Mouse (Mus musculus) forebrain, postnatal 0 days (tissue): ENCODE measurements around the gene Zbed3. TPM values are rescaled to one million over a fixed set of nuclear protein-coding genes. Genes with fewer than 3 reads are reported as not detected.

Experiments
- ATAC-seq: fragments of 200-750 bp; cut with Nextera tagmentation; 2 replicates; pipeline ENCODE4 v1.8.0; 2017; ENCODE audit warnings: mild to moderate bottlenecking, moderate library complexity
- DNase-seq: peaks from one replicate; pipeline ENCODE4 v3.0.0-alpha.2; 2015
- H3K27ac ChIP-seq: fragments of 300-500 bp; sonication (generic); 2 replicates; pipeline ENCODE4 v1.5.1; 2014; ENCODE audit warnings: low read depth, mild to moderate bottlenecking, antibody characterized with exemption, low read length, moderate library complexity, mixed read lengths
- H3K27me3 ChIP-seq: fragments of 300-500 bp; sonication (generic); 2 replicates; pipeline ENCODE4 v1.6.1; 2014; ENCODE audit warnings: mild to moderate bottlenecking, low read length, mixed read lengths; ENCODE audit not compliant: insufficient read depth
- H3K36me3 ChIP-seq: fragments of 300-500 bp; sonication (generic); 2 replicates; pipeline ENCODE4 v1.6.1; 2014; ENCODE audit warnings: mild to moderate bottlenecking, moderate library complexity; ENCODE audit not compliant: insufficient read depth
- H3K4me1 ChIP-seq: fragments of 300-500 bp; sonication (generic); 2 replicates; pipeline ENCODE4 v1.6.1; 2014; ENCODE audit warnings: antibody characterized with exemption; ENCODE audit not compliant: insufficient read depth
- H3K4me2 ChIP-seq: fragments of 300-500 bp; sonication (generic); 2 replicates; pipeline ENCODE4 v1.6.1; 2014; ENCODE audit warnings: low read depth, mild to moderate bottlenecking, moderate library complexity
- H3K4me3 ChIP-seq: fragments of 300-500 bp; sonication (generic); 2 replicates; pipeline ENCODE4 v1.5.1; 2014; ENCODE audit warnings: low read depth, low read length, mixed read lengths
- H3K9ac ChIP-seq: fragments of 300-500 bp; sonication (generic); 2 replicates; pipeline ENCODE4 v1.6.1; 2014; ENCODE audit warnings: mild to moderate bottlenecking
- H3K9me3 ChIP-seq: fragments of 300-500 bp; sonication (generic); 2 replicates; pipeline ENCODE4 v1.6.1; 2016; ENCODE audit warnings: low read length
- CTCF ChIP-seq: sonication (generic); IDR thresholded peaks from 2 replicates; pipeline ENCODE4 v1.5.1; 2016; ENCODE audit warnings: antibody characterized with exemption, control low read depth, low read depth
- WGBS: fragments of 180-500 bp; shearing (Covaris S2); extraction: QIAGEN DNeasy Blood & Tissue Kit; methylation state at CpG from one replicate; pipeline ENCODE4 v1.1.7; 2014; 5-methylcytosine and 5-hydroxymethylcytosine counted together
- polyA plus RNA-seq: library from polyadenylated mRNA; unstranded; fragments of >200 nt; fragmentation: Nextera tagmentation; extraction: Ambion mirVana; gene quantifications from 2 replicates; pipeline ENCODE4 v1.2.1, GENCODE M21; 2015
- total RNA-seq: library from RNA; depleted of rRNA; stranded (reverse); fragments of >200 nt; gene quantifications from 2 replicates; pipeline ENCODE4 v1.2.3, GENCODE M21; 2014

Gene Zbed3
- total and polyA plus RNA-seq, 2 experiments from 2014 or later, result 15.8 to 31.4 TPM

GRCm38 (mm10) chr13:95332086-95332899 is 8.9 kb downstream of the Zbed3 start:
- TF ChIP-seq CTCF, result no peak

DNA sequence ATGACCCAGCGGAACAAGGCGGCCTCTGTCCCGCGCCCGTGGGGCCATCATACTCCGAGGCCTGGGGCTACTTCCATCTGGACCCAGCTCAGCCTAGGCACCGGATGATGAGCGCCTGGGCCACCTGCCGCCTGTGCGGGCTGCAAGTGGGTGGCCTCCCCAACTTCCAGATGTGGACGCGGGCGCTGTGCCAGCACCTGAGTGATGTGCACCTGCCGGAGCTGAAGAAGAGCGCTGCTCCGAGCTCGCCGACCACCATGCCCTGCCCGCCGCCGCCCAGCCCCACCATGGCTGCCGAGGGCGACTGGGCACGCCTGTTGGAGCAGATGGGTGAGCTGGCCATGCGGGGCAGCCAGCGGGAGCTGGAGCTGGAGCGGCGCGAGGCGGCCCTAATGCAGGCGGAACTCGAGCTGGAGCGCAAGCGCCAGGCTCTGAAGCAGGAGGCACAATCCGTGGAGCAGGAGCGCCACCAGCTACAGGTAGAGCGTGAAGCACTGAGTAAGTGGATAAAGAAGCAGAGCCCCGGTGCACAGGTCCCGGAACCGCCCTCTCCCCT is 12.8 kb downstream of the Zbed3 start:
- Histone ChIP-seq H3K27ac (no peak overlapping the region), H3K4me1 (no peaks in the 10 kb centered on the region), H3K4me3 (no peak overlapping the region), H3K4me2 (peak overlapping the region; percentile 3; the same call in 1 of the 2 replicates), H3K27me3 (no peaks in the 10 kb centered on the region), H3K9me3 (0 out of 2 replicates have a peak, but pooled peaks cover 5% of the 10 kb centered on the region), H3K9ac (no peak overlapping the region), H3K36me3 (peaks cover 21% of the 10 kb centered on the region)
- DNase-seq, result no peak
- ATAC-seq, result no peak; the same call in 1 of the 2 replicates
- TF ChIP-seq CTCF, result no peak
- WGBS, result 65% methylated on average over 40 of the region's 40 CpGs

More at GRCm38 (mm10) chr13:95332086-95332899, 8.9 kb downstream of the Zbed3 start:
- H3K9me3 ChIP-seq, result 0 out of 2 replicates have a peak, but pooled peaks cover 5% of the 10 kb centered on the region
- peaks cover 5% of the 10 kb centered on the region for H3K4me1 ChIP-seq
- H3K27ac ChIP-seq, result no peak overlapping the region
- H3K4me2 ChIP-seq, result no peak overlapping the region
- no peak overlapping the region for H3K4me3 ChIP-seq
- H3K36me3 ChIP-seq, result peaks cover 15% of the 10 kb centered on the region
- no peak for DNase-seq
- no peak overlapping the region for H3K9ac ChIP-seq
- H3K27me3 ChIP-seq, result no peaks in the 10 kb centered on the region
- WGBS, result 70% methylated on average over 11 of the region's 11 CpGs
- ATAC-seq, result no peak

- WGBS, result 88% methylated on average over 8 of the region's 8 CpGs
- H3K9ac ChIP-seq, result no peak overlapping the region
- no peak for TF ChIP-seq CTCF
- ATAC-seq (no peak), DNase-seq (no peak)
- H3K9me3 ChIP-seq, result no peaks in the 10 kb centered on the region
- no peak overlapping the region for H3K4me2 ChIP-seq
- H3K4me3 ChIP-seq, result no peak overlapping the region
- no peaks in the 10 kb centered on the region for H3K27me3 ChIP-seq
- no peak overlapping the region for H3K27ac ChIP-seq
- H3K36me3 ChIP-seq, result peaks cover 6% of the 10 kb centered on the region; the same call in 1 of the 2 replicates
- no peaks in the 10 kb centered on the region for H3K4me1 ChIP-seq
Observed at GRCm38 (mm10) chr13:95343470-95343869, 20.1 kb downstream of the Zbed3 start.

GRCm38 (mm10) chr13:95345869-95346268 is 22.5 kb downstream of the Zbed3 start:
- H3K9ac ChIP-seq, result no peak overlapping the region
- H3K27me3 ChIP-seq, result no peaks in the 10 kb centered on the region
- H3K4me3 ChIP-seq, result no peak overlapping the region
- H3K27ac ChIP-seq, result no peak overlapping the region
- no peak for DNase-seq
- H3K4me1 ChIP-seq, result no peaks in the 10 kb centered on the region
- WGBS, result 70% methylated on average over 6 of the region's 6 CpGs
- no peak overlapping the region for H3K4me2 ChIP-seq
- no peaks in the 10 kb centered on the region for H3K9me3 ChIP-seq
- no peak for TF ChIP-seq CTCF
- H3K36me3 ChIP-seq, result peaks cover 7% of the 10 kb centered on the region; the same call in 1 of the 2 replicates
- no peak for ATAC-seq

DNA sequence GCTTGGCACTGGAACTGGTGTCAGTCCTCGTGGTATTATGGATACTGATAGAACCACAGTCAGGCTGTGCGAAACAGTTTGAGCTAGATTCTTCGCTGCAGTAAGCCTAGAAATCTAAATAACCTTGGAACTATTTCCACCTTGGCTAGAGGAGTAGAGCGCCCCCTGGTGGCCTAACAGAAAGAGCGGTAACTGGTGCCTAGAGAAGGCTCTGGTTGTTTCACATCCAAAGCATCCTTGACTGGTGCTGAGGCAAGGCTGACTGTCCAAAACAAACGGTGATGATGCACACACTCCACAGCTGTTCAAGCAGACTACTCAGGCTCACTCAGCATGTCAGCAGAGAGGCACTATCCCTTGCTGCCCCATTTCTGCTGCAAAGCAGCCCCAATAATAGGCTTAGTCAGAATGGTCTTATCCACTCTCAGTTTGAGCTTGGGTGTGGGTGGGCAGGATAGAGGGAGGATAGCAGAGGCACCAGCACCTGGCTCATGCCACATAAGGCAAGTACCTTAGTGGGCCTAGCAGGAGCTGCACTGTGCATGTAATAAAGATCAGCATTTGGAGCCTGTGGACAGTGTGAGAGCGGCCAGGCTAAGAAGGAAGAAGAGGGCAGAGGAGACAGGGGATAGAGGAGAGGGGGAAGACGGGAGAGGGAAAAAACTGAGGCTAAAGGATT is 23.7 kb downstream of the Zbed3 start:
- H3K9me3 ChIP-seq, result no peaks in the 10 kb centered on the region
- H3K9ac ChIP-seq, result no peak overlapping the region
- ATAC-seq (peak; percentile 85), DNase-seq (peak; percentile 88)
- peaks cover 19% of the 10 kb centered on the region for H3K36me3 ChIP-seq
- H3K4me3 ChIP-seq, result no peak overlapping the region
- H3K27me3 ChIP-seq, result no peaks in the 10 kb centered on the region
- WGBS, result 27% methylated on average over 8 of the region's 8 CpGs
- peak; percentile 94 for TF ChIP-seq CTCF
- no peak overlapping the region for H3K27ac ChIP-seq
- no peaks in the 10 kb centered on the region for H3K4me1 ChIP-seq
- no peak overlapping the region for H3K4me2 ChIP-seq

- no peaks in the 10 kb centered on the region for H3K4me1 ChIP-seq
- TF ChIP-seq CTCF, result no peak
- 81% methylated on average over 3 of the region's 3 CpGs for WGBS
- no peaks in the 10 kb centered on the region for H3K9me3 ChIP-seq
- H3K27ac ChIP-seq, result no peak overlapping the region
- H3K36me3 ChIP-seq, result peaks cover 29% of the 10 kb centered on the region
- no peak overlapping the region for H3K4me2 ChIP-seq
- H3K27me3 ChIP-seq, result no peaks in the 10 kb centered on the region
- no peak overlapping the region for H3K9ac ChIP-seq
- no peak overlapping the region for H3K4me3 ChIP-seq
- DNase-seq (no peak), ATAC-seq (no peak)
Observed at GRCm38 (mm10) chr13:95348476-95348875, 25.1 kb downstream of the Zbed3 start.

DNA sequence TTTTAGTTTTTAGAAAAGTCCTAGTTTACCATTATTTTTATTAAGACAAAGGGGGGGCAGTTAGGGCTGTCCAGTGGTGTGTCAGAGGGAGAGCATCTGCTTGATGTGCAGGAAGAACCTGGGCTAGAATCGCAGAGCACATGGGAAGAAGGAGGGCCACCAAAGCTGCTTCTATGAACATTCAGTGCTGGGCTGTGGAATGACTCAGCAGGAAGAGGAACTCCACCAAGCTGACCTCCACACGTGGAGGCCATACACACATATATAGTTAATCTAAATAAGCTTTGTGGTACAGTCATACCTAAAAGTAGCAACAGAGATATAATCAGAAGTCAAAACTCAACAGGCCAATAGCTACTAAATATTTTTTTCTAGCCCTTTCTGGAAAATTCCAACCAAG is 34.8 kb downstream of the Zbed3 start:
- TF ChIP-seq CTCF, result no peak
- no peak overlapping the region for H3K9ac ChIP-seq
- ATAC-seq (no peak), DNase-seq (no peak)
- H3K4me1 ChIP-seq, result no peaks in the 10 kb centered on the region
- WGBS, result 90% methylated on average over 2 of the region's 2 CpGs
- no peak overlapping the region for H3K27ac ChIP-seq
- no peaks in the 10 kb centered on the region for H3K9me3 ChIP-seq
- H3K27me3 ChIP-seq, result no peaks in the 10 kb centered on the region
- H3K36me3 ChIP-seq, result peaks cover 81% of the 10 kb centered on the region
- H3K4me3 ChIP-seq, result no peak overlapping the region
- no peak overlapping the region for H3K4me2 ChIP-seq
